Mouse (Mus musculus) megakaryocyte-erythroid progenitor cell, adult 5-6 weeks (primary cell): ENCODE data around the gene Trim11. TPM values are rescaled to one million over a fixed set of nuclear protein-coding genes. Genes with fewer than 3 reads are reported as not detected.

Source experiments
- ATAC-seq: replicated peaks from 2 replicates; pipeline ENCODE4 v1.8.0; 2016; ENCODE audit warnings: mild to moderate bottlenecking, inconsistent platforms; ENCODE audit not compliant: severe bottlenecking, poor library complexity, low FRiP score, low TSS enrichment
- total RNA-seq, 2 experiments: library from RNA; stranded (forward) in 1 of 2; stranded (reverse) in 1 of 2; fragments of 200-1000, 215-1000 nt in 1 of 2; fragments of >200 nt in 1 of 2; fragmentation: Nextera tagmentation in 1 of 2; gene quantifications; 2 replicates each; pipeline ENCODE4 v1.2.3; 2014 to 2017

The Trim11 gene
- total RNA-seq, 2 experiments from 2014 or later, result 13.9 to 28.2 TPM

- no peak for ATAC-seq
Measured at GRCm38 (mm10) chr11:58977607-58978026, 276 bp upstream of the Trim11 start.

DNA sequence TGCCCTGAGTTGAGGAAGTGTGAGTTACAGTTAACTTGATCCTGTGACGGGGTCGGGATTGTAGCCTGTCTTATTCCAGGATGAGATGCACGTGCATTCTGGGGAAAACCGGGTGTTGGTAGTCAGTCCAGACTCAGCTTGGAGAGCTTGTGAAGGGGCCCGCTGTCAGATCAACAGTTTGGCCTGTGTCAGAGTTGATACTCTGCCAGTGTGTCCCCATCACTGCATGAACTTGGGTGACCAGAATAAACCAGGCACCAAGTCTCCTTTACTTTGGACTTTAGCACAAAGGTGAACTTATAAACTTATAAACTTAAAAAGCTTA lies 775 bp downstream of the Trim11 start:
- no peak for ATAC-seq

DNA sequence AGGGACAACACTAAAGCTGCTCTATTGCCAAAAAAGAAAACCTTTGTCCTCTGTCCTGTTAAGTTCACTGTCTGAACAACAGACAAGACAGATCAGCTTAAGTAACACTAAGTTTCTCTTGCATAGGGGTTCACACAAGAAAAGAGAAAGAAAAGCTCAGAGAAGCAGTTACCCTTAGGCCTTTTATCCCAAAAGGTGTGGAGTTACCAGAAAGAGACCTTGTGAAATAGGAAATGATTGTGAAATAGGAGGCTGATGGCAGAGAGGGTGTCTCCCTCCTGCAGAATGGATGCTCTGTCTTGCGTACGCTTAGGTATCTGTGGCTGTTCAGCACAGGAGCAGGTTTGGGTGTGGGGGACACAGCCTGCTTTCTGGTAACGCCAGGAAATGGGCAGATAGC lies 1.3 kb downstream of the Trim11 start:
- ATAC-seq, result no peak

GRCm38 (mm10) chr11:58979661-58980060 lies 1.8 kb downstream of the Trim11 start:
- ATAC-seq, result no peak

DNA sequence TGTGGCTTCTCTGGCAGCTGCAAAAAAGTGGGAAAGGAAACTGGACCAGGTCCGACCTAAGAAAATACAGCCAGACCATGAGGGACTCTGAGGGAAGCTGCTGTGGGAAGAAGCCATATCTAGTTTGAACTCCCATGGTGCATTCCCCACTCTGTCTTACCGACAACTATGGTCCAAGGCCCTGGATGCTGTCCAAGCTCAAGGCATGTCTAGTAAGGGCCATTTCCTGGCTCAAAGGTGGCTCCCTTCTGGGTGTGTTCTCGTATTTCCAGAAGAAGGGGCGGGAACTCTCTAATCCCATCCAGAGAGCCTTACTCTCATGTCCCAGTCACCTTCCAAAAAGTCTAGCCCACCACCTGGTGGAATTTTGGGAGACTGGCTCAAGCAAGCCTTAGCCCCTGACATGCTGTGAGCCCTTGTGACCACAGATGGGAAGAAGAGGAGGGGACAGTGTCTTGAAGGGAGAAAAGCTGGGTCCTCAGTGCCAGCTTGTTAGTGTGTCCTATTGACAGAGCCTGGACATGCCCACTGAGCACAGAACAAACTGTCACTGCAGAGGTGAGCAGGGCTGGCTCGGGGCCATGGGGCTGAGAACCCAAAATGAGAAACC lies 2.6 kb downstream of the Trim11 start:
- no peak for ATAC-seq

- peak; percentile 71 for ATAC-seq
Measured at GRCm38 (mm10) chr11:58981541-58982447, 3.9 kb downstream of the Trim11 start.

DNA sequence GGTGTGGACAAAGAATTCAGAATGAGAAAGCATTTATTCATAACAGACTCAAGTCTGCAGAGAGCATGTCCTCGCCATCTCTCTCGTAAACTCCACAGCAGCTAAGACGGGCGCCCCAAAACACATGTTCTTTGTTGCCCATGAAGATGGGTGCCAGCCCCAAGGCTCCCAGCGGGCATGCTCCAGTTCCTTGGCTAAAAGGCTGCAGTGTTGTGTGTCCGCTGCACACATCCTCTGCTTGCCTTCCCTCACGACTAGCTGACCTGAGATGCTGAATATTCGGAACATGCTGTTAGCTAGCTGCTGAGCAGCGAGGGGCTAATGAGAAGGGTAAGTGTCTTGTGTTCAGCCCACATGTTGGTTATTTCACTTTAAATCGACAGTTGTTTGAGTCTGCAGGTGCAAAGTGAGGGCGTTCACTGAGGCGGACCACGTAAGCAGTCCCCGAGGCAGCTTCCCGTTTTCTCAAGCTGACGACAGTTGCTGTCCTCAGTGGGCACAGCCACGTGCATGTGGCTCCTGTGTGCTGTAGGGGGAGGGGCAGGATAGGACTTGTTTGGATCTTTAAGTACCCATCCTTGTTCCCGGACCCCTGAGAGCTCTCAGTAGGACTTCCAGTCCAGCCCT lies 4.7 kb downstream of the Trim11 start:
- no peak for ATAC-seq

DNA sequence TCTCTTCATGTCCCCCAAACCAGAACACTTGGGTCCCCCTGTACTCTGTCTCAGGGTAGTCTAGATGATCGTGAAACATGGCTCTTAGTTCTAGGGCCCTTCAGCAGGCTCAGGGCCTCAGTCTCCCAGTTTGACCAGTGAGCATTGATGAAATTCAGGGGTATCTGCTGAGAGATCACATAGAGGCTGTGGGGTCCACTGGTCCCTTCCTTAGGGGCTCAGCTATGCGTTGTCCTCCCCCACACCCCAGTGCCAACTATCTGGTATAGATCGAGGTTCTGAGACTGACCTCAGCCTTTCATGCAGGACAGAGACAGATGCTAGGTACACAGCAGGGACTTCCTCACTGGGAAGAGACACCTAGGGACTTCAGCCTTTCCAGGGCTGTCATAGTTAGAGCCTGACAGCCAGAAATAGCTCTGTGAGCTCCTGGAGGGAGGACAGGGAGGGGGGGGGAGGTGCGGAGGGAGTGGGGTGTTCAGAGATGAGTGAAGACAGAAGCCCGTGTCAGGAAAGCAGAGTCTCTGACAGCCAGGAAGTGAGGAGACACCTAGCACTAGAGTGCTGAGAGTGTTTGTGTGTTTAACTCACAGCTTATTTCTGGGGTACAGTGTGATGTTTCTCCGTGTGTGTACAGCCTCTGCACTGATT lies 5.9 kb downstream of the Trim11 start:
- ATAC-seq, result no peak

DNA sequence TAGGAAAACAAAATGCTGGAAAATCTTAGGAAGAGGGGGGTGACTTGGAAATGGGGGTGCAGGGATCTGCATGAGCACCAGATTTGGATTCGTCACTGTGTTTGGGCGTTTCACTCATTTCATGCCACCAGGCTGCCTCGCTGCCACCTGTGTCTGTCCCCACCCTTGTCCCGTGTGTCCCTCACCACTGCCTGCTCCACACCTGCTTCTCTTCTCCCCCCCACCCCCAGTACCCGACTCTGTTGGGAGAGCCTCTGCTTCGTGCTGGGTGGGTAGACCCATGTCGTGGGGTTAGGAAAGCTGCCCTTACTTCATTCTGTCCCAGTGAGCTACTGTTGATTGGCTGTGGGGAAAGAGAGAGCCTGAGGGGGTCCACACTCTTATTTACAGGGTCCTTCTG lies 6.8 kb downstream of the Trim11 start:
- no peak for ATAC-seq

DNA sequence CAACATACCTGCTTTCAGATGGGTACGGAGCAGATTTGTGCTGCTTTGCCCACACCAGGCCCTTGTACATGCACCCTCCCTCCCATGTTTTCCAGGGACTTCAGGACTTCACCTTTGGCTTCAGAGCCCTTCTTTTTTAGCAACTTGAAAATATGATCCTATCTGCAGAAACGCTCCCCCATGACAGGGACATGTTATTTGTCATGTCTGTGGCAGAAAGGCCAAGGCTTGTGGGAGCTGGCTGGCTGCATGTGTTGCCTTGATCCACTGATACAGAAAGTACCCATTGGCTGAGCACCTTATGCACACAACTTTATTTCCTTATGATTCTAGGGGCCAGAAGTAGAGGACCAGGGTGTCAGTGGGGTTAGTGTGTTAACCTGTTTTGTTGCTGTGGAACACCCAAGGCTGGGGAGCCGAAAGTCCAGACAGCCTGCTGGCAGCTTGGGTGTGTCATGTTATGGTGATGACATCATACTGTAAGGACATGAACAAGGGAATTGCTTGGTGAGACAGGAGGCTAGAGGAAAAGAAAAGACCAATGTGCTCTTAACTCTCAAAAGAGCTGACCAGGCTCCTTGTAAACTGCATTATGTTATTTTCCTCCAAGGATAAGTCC lies 7.5 kb downstream of the Trim11 start:
- no peak for ATAC-seq

DNA sequence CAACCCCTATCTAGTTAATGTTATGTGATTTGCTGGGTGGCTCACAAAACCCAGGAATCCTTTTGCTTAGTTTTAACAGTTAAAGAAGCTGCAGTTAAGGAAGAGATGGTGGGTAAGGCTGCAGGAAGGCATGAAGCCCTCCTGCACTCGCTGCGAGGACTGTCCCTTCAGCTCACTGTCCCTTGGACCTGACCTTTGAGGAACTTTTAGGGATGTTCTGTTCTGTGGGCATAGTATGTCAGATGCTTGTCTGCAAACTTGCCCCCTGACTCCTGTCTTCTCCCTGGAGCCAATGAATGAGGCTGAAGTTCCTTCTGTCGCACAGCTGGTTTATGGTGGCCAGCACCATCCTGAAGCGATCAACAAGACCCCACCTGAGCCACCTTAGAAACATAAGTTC lies 11.3 kb downstream of the Trim11 start:
- ATAC-seq, result no peak

DNA sequence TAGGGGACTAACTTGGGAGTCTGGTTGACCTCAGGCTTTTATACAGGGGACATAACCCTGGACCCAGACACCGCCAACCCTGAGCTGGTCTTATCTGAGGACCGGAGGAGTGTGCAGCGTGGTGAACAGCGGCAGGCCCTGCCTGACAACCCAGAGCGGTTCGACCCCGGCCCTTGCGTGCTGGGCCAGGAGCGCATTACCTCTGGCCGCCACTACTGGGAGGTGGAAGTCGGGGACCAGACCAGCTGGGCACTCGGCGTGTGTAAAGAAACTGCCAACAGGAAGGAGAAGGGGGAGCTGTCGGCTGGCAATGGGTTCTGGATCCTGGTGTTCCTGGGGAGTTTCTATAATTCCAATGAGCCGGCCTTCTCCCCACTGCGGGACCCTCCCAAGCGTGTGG lies 12.2 kb downstream of the Trim11 start:
- ATAC-seq, result no peak

DNA sequence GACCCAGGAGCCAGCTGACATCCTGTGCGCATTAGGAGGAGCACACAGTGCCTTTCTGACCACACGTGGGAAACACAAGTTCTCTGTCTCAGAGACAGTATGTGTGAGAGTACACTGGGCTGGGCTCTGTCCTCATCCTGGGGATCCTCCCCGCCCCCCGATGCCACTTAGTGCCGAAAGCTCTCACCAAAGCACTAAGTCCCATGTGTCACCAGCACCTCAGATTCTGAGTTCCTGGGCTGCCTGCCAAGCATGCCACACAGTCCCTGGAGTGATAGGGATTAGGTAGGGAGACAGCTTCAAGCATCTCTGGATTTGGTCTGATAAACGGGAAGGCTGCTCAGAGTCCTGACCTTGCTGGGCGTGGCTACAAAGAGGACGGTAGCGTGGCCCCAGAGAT lies 12.9 kb downstream of the Trim11 start:
- ATAC-seq, result peak; percentile 9; the same call in 1 of the 2 replicates

DNA sequence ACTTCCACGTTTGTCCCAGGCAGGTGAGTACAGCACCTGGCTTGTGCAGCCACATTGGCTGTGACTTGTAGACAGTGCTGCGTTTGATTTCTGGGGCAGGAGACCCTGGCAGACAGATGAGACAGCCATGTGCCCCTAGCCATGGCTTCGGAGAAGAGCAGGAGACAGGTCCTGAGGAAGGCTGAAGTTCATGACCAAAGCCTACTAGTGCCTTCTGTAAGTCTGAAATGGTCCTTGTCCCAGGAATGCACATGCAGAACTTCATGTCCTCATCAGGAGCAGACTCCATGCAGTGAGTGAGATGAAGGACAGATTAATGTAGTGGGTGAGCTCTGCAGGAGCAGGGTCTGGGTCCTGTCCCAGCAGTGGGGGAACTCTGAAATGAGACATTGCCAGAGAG lies 14.0 kb downstream of the Trim11 start:
- no peak for ATAC-seq

DNA sequence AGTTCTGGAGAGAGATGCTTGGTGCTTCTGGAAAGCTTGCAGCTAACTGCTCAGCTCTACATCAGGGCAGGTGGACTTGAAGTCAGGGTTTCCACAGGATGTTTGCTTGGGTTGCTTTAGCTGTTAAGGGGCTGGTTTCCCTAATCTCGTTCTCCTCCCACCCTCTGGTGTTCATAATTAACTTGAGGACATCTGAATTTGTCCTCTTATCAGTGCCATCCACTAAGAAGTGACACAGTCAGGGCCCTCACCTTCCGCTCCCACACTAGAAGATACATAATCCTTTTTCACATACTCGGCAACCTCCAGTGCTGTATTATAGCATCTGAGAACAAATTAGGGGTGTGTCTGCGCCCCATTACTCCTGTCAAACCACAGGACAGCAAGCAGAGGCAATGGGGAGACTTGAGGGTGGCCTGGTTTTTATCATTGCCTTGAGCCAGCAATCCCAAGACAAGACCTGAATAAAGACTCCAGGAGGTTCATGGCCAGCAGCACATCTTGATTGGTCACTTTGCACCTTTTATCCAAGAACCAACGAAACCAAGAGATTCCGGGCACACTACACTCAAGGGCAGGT lies 15.3 kb downstream of the Trim11 start:
- peak; percentile 18; the same call in 1 of the 2 replicates for ATAC-seq

- ATAC-seq, result peak; percentile 40; the same call in 1 of the 2 replicates
Measured at GRCm38 (mm10) chr11:58994337-58994826, 16.5 kb downstream of the Trim11 start.

GRCm38 (mm10) chr11:58995061-58995806 lies 17.3 kb downstream of the Trim11 start:
- no peak for ATAC-seq

GRCm38 (mm10) chr11:58995807-58996370 lies 18.0 kb downstream of the Trim11 start:
- peak; percentile 35 for ATAC-seq
